Mouse (Mus musculus): ENCODE measurements around the gene Vipas39. TPM values are rescaled to one million over a fixed set of nuclear protein-coding genes. Genes with fewer than 3 reads are reported as not detected.
A peak's percentile ranks its signal among the peaks of the same experiment; 100 is the strongest.

Vipas39 gene
- polyA plus RNA-seq, 1 experiment from 2014 or later, result 9.8 TPM

DNA sequence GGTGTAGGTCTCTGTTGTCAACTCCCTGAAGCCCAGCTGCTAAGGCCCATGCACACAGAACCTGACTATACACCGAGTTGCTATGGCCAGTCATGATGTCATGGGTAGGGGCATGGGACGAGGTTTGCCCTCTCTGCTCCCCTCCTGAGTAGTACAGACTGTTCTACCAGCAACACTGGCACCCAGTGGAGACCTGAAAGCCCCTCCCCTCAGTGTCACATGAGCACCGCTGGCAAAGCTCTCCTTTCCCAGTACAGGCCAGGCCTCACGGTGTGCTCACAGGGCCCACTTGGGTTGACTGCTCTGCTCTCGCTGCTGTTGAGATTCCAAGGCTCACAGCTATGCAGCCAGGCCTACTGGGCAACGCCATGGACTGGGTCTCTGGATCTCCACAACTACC lies 27.9 kb upstream of the Vipas39 start:
- H3K4me2 ChIP-seq (ENCODE audit: low read depth, low read length), result no peak overlapping the region
- ATAC-seq (ENCODE audit: low read depth), result no peak
- no peaks in the 10 kb centered on the region for H3K9me3 ChIP-seq (replicated peaks; ENCODE audit: control insufficient read depth, low read length)
- H3K36me3 ChIP-seq (ENCODE audit: control insufficient read depth, insufficient read depth), result no peaks in the 10 kb centered on the region
- 59% methylated on average over 6 of the region's 6 CpGs for WGBS (ENCODE audit: insufficient replicate concordance)
- H3K9ac ChIP-seq (ENCODE audit: low read depth, low read length), result no peak overlapping the region
- peaks cover 8% of the 10 kb centered on the region for H3K27me3 ChIP-seq (ENCODE audit: control insufficient read depth, insufficient read depth, low read depth, low read length)
- no peak overlapping the region for H3K4me3 ChIP-seq (ENCODE audit: low read depth, low read length)
- H3K4me1 ChIP-seq (ENCODE audit: control insufficient read depth, low read depth, low read length), result no peaks in the 10 kb centered on the region
- H3K27ac ChIP-seq (ENCODE audit: low read length), result no peak overlapping the region

DNA sequence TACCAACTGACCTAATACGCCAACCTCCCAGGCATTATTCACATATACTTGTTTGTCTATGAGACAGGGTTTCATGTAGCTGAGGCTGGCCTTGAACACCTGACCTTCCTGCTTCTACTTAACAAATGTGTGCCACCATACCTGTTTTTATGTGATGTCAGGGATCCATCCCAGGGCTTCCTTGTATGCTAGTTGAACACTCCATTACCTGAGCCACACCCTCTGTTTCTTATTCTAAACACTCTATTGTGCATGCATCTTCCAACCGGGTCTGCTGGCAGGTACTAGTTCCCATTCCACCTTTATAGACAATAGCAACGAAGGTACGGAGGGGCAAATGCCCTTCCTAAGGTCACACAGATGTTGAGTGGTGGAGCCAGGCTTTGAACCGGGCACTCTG lies 23.0 kb upstream of the Vipas39 start:
- Histone ChIP-seq H3K27me3 (ENCODE audit: control insufficient read depth, insufficient read depth, low read depth, low read length) (no peaks in the 10 kb centered on the region), H3K27ac (ENCODE audit: low read length) (no peak overlapping the region), H3K36me3 (ENCODE audit: control insufficient read depth, insufficient read depth) (no peaks in the 10 kb centered on the region), H3K9ac (ENCODE audit: low read depth, low read length) (no peak overlapping the region), H3K9me3 (replicated peaks; ENCODE audit: control insufficient read depth, low read length) (no peaks in the 10 kb centered on the region), H3K4me3 (ENCODE audit: low read depth, low read length) (no peak overlapping the region), H3K4me2 (ENCODE audit: low read depth, low read length) (no peak overlapping the region), H3K4me1 (ENCODE audit: control insufficient read depth, low read depth, low read length) (no peaks in the 10 kb centered on the region; the same call in 1 of the 2 replicates)
- ATAC-seq (ENCODE audit: low read depth), result no peak
- 68% methylated on average over 5 of the region's 5 CpGs for WGBS (ENCODE audit: insufficient replicate concordance)

DNA sequence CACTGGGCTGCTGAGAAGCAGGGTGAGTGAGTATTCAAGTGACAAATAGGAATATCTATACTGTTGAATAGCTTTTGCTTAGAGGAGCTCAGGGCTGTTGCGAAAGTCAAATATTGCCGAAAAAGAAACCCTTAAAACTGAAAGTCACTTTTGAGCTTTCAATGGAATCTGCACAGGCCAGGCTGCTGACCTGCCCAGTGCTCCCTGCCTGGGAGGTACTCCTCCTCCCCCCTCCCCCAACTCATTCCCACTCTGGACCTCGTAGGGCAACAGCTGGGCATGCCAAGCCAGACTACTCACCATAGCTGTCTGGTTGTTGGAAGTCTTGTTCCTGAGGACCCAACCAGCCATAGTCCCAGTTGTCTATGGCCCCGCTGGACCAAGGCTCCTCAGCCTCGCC lies 18.7 kb upstream of the Vipas39 start:
- Histone ChIP-seq H3K4me3 (ENCODE audit: low read depth, low read length) (no peak overlapping the region), H3K4me2 (ENCODE audit: low read depth, low read length) (no peak overlapping the region), H3K9me3 (replicated peaks; ENCODE audit: control insufficient read depth, low read length) (no peaks in the 10 kb centered on the region), H3K36me3 (ENCODE audit: control insufficient read depth, insufficient read depth) (no peaks in the 10 kb centered on the region), H3K27me3 (ENCODE audit: control insufficient read depth, insufficient read depth, low read depth, low read length) (no peaks in the 10 kb centered on the region), H3K27ac (ENCODE audit: low read length) (no peak overlapping the region), H3K9ac (ENCODE audit: low read depth, low read length) (no peak overlapping the region), H3K4me1 (ENCODE audit: control insufficient read depth, low read depth, low read length) (no peaks in the 10 kb centered on the region; the same call in 1 of the 2 replicates)
- ATAC-seq (ENCODE audit: low read depth), result peak; percentile 38
- 54% methylated on average over 5 of the region's 5 CpGs for WGBS (ENCODE audit: insufficient replicate concordance)

DNA sequence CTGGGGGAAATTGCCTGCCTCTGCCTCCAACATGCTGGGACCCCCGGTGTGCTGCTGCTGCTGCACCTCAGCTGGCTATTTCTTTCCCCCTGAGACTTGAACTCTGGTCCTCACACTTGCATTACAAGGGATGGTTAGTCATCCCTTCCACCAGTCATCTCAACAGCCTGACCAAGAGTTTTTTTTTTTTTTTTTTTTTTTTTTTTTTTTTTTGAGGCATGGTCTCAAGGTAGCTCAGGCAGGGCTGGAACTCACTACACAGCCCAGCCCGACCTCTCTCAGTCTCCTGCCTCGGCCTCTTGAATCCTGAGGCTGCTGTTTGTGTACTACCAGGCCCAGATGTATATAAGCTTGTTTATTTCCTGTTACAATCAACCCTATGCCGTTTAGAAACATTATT lies 18.2 kb upstream of the Vipas39 start:
- Histone ChIP-seq H3K9ac (ENCODE audit: low read depth, low read length) (no peak overlapping the region), H3K4me2 (ENCODE audit: low read depth, low read length) (no peak overlapping the region), H3K9me3 (replicated peaks; ENCODE audit: control insufficient read depth, low read length) (no peaks in the 10 kb centered on the region), H3K36me3 (ENCODE audit: control insufficient read depth, insufficient read depth) (no peaks in the 10 kb centered on the region), H3K27me3 (ENCODE audit: control insufficient read depth, insufficient read depth, low read depth, low read length) (no peaks in the 10 kb centered on the region), H3K4me1 (ENCODE audit: control insufficient read depth, low read depth, low read length) (no peaks in the 10 kb centered on the region; the same call in 1 of the 2 replicates), H3K4me3 (ENCODE audit: low read depth, low read length) (no peak overlapping the region), H3K27ac (ENCODE audit: low read length) (no peak overlapping the region)
- 52% methylated on average over 4 of the region's 4 CpGs for WGBS (ENCODE audit: insufficient replicate concordance)
- no peak for ATAC-seq (ENCODE audit: low read depth)

DNA sequence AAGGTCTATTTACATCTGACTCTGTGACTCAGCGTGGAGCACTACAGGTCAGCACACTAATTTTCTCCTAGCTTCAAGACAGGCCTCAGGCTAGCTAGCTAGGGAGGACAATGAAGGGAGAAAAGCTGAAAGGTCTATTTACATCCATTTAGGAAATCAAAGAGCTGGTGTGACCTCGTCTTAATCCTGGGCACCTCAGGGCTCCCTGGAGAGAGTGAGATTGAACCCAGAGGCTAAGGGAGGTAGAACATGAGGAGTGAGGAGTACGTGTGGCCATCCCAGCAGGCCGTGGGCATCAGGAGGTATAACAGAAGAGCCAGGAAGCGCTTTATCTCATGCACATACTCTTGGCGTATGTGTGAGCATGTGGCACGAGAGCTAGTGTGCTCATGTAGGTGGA lies 17.6 kb upstream of the Vipas39 start:
- Histone ChIP-seq H3K27ac (ENCODE audit: low read length) (no peak overlapping the region), H3K4me3 (ENCODE audit: low read depth, low read length) (no peak overlapping the region), H3K4me1 (ENCODE audit: control insufficient read depth, low read depth, low read length) (no peaks in the 10 kb centered on the region; the same call in 1 of the 2 replicates), H3K9me3 (replicated peaks; ENCODE audit: control insufficient read depth, low read length) (no peaks in the 10 kb centered on the region), H3K4me2 (ENCODE audit: low read depth, low read length) (no peak overlapping the region), H3K27me3 (ENCODE audit: control insufficient read depth, insufficient read depth, low read depth, low read length) (no peaks in the 10 kb centered on the region), H3K9ac (ENCODE audit: low read depth, low read length) (no peak overlapping the region), H3K36me3 (ENCODE audit: control insufficient read depth, insufficient read depth) (no peaks in the 10 kb centered on the region)
- ATAC-seq (ENCODE audit: low read depth), result no peak
- 58% methylated on average over 7 of the region's 7 CpGs for WGBS (ENCODE audit: insufficient replicate concordance)

DNA sequence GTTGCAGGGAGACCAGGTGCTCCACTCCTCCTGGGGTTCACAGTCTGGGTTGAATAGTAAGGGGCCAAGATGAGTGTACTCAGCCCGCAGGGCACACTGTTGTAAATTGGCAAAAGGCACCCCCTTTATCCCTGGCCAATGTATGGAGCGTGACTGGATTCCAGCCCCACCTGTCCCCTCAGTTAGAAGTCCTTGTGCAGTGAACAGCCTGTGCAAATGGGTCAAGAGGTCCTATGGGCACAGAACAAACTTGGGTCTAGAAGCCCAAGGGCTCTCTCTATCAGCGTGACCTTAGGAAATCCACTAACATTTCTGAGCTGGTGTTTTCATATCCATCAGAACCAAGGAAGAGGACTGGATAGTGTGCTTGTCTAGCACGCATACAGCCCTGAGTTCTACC lies 16.7 kb upstream of the Vipas39 start:
- Histone ChIP-seq H3K4me1 (ENCODE audit: control insufficient read depth, low read depth, low read length) (peaks cover 6% of the 10 kb centered on the region), H3K4me3 (ENCODE audit: low read depth, low read length) (no peak overlapping the region), H3K9me3 (replicated peaks; ENCODE audit: control insufficient read depth, low read length) (no peaks in the 10 kb centered on the region), H3K27ac (ENCODE audit: low read length) (no peak overlapping the region), H3K4me2 (ENCODE audit: low read depth, low read length) (no peak overlapping the region), H3K27me3 (ENCODE audit: control insufficient read depth, insufficient read depth, low read depth, low read length) (no peaks in the 10 kb centered on the region), H3K9ac (ENCODE audit: low read depth, low read length) (no peak overlapping the region), H3K36me3 (ENCODE audit: control insufficient read depth, insufficient read depth) (no peaks in the 10 kb centered on the region)
- 76% methylated on average over 4 of the region's 4 CpGs for WGBS (ENCODE audit: insufficient replicate concordance)
- ATAC-seq (ENCODE audit: low read depth), result no peak

DNA sequence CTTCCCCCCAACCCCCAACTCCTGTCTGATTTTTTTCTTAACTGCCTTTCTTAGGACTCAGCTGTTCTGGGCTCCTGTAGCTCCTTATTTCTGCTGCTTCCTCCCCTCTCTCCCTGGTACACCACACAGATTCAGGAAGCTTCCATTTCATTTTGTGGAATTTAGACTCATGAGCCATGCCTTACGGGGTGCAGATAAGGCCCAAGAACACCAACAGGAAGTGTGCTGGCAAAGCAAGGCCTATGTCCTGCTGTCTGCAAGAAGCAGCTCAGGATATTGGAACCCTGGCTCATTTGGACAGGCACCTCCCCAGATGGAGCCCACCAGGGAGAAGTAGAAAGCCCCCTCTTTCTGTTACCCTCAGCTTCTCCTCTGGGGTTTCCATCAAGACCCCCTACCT lies 15.7 kb upstream of the Vipas39 start:
- H3K9me3 ChIP-seq (replicated peaks; ENCODE audit: control insufficient read depth, low read length), result no peaks in the 10 kb centered on the region
- H3K4me2 ChIP-seq (ENCODE audit: low read depth, low read length), result no peak overlapping the region
- H3K9ac ChIP-seq (ENCODE audit: low read depth, low read length), result no peak overlapping the region
- ATAC-seq (ENCODE audit: low read depth), result no peak
- no peak overlapping the region for H3K4me3 ChIP-seq (ENCODE audit: low read depth, low read length)
- H3K36me3 ChIP-seq (ENCODE audit: control insufficient read depth, insufficient read depth), result no peaks in the 10 kb centered on the region
- H3K27ac ChIP-seq (ENCODE audit: low read length), result no peak overlapping the region
- H3K27me3 ChIP-seq (ENCODE audit: control insufficient read depth, insufficient read depth, low read depth, low read length), result no peaks in the 10 kb centered on the region
- peaks cover 6% of the 10 kb centered on the region for H3K4me1 ChIP-seq (ENCODE audit: control insufficient read depth, low read depth, low read length)
- WGBS (ENCODE audit: insufficient replicate concordance), result 29% methylated on average over 1 of the region's 1 CpGs

DNA sequence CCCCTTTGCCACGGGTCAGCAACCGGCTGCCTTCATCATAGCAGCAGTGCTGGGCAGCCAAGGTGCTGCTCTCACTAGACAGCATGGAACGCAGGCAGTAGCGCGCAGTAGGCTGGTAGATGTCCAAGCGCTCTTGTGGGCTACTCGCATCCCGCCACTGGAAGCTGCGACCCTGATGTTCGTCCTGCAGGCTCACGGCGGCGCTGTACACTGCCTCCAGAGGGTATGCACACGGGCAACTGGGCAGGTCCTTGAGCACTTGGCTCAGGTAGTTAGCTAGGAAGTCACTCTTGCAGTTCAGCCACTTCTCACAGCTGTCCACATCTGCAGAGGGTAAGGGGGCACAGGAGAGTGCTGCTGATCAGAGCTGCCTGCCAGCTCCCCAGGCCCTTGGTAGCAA lies 13.8 kb upstream of the Vipas39 start:
- H3K9me3 ChIP-seq (replicated peaks; ENCODE audit: control insufficient read depth, low read length), result no peaks in the 10 kb centered on the region
- peaks cover 19% of the 10 kb centered on the region for H3K4me1 ChIP-seq (ENCODE audit: control insufficient read depth, low read depth, low read length)
- ATAC-seq (ENCODE audit: low read depth), result no peak
- peaks cover 3% of the 10 kb centered on the region; the same call in 1 of the 2 replicates for H3K36me3 ChIP-seq (ENCODE audit: control insufficient read depth, insufficient read depth)
- H3K4me3 ChIP-seq (ENCODE audit: low read depth, low read length), result no peak overlapping the region
- H3K9ac ChIP-seq (ENCODE audit: low read depth, low read length), result no peak overlapping the region
- 60% methylated on average over 14 of the region's 14 CpGs for WGBS (ENCODE audit: insufficient replicate concordance)
- H3K27ac ChIP-seq (ENCODE audit: low read length), result no peak overlapping the region
- no peaks in the 10 kb centered on the region for H3K27me3 ChIP-seq (ENCODE audit: control insufficient read depth, insufficient read depth, low read depth, low read length)
- no peak overlapping the region for H3K4me2 ChIP-seq (ENCODE audit: low read depth, low read length)

DNA sequence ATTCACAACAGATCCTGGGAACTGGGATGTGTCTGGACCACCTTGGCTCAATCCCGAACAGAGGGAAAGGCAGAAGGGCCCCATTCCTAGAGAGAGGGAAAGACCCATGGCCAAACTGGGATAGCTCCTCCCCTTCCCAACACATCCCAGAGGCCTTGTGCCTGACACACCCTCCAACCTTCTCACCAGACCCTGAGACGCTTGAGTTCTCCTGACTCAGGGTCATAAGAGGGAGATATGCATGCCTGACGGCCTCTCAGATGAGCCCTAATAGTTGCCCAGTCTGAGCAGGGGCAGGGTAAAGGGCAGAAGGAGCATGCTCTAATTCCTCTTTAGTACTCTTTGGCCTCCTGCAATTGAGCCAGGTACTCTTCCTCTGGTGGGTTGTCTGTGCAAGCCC lies 13.3 kb upstream of the Vipas39 start:
- WGBS (ENCODE audit: insufficient replicate concordance), result 44% methylated on average over 3 of the region's 3 CpGs
- H3K36me3 ChIP-seq (ENCODE audit: control insufficient read depth, insufficient read depth), result peaks cover 3% of the 10 kb centered on the region; the same call in 1 of the 2 replicates

More for the DNA sequence above, 13.3 kb upstream of the Vipas39 start:
- Histone ChIP-seq H3K27ac (ENCODE audit: low read length) (no peak overlapping the region), H3K27me3 (ENCODE audit: control insufficient read depth, insufficient read depth, low read depth, low read length) (no peaks in the 10 kb centered on the region), H3K9me3 (replicated peaks; ENCODE audit: control insufficient read depth, low read length) (no peaks in the 10 kb centered on the region), H3K4me1 (ENCODE audit: control insufficient read depth, low read depth, low read length) (peaks cover 24% of the 10 kb centered on the region), H3K9ac (ENCODE audit: low read depth, low read length) (no peak overlapping the region), H3K4me2 (ENCODE audit: low read depth, low read length) (no peak overlapping the region), H3K4me3 (ENCODE audit: low read depth, low read length) (no peak overlapping the region)
- no peak for ATAC-seq (ENCODE audit: low read depth)

All from liver, embryonic 16.5 days (tissue).